Mouse (Mus musculus): Measurements from ENCODE around the gene Lsm4.

DNA sequence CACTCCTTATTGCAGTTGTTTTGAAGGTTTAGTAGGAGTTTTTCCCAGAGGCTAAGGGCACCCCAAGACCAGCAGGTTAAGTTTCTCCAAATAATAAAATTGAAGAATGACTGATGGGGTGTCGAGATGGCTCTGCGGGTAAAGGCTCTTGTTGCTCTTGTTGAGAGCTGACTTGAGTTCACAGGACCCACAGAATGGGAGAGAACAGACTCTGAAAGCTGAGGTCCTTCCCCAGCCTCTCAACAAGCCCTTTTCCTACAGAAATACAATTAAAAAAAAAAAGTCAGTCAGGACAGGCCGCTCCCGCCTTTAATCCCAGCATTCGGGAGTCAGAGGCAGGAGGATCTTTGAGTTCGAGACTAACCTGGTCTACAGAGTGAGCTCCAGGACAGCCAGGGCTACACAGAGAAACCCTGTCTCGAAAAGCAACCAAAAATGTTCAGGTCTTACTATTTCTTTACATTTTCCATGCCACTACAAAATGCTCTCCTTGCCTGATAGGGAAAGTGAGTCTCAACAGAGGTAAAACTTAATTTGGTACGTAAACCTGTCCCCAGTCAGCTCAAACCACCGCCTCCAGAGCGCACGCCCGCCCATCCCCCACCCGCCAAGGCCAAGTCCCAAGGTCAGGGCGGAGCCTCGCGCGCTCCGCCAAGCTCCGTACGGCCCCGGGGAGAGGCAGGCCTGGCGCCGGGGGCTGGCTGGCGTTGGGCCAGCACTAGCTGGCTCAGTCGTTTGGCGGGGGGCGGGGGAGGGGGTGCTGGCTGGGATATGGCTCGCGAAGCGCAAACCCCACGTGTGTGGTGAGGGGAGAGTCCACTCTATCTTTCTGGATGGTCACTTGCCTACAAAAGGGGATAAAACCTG lies 23.2 kb downstream of the Lsm4 start:
- TF ChIP-seq EP300 (optimal IDR thresholded peaks at IDR 0.05) (no peak), CTCF (IDR thresholded peaks at IDR 0.05; ENCODE audit: low read depth) (no peak; the same call in 1 of the 2 replicates)
